Mouse (Mus musculus) right cerebral cortex, postnatal 10 days (tissue): ENCODE measurements around the gene Gm20388.
A peak's percentile ranks its signal among the peaks of the same experiment; 100 is the strongest.

Experiments used
- DNase-seq, 2 experiments: peaks; one replicate each; pipeline ENCODE4 v3.0.0; 2021; ENCODE audit warnings: low spot score in 2 of 2

The Gm20388 gene

GRCm38 (mm10) chr8:120630848-120631247 is 720.2 kb downstream of the Gm20388 start:
- DNase-seq, result no peak

GRCm38 (mm10) chr8:120631441-120632375 is 721.1 kb downstream of the Gm20388 start:
- no peak for DNase-seq

DNA sequence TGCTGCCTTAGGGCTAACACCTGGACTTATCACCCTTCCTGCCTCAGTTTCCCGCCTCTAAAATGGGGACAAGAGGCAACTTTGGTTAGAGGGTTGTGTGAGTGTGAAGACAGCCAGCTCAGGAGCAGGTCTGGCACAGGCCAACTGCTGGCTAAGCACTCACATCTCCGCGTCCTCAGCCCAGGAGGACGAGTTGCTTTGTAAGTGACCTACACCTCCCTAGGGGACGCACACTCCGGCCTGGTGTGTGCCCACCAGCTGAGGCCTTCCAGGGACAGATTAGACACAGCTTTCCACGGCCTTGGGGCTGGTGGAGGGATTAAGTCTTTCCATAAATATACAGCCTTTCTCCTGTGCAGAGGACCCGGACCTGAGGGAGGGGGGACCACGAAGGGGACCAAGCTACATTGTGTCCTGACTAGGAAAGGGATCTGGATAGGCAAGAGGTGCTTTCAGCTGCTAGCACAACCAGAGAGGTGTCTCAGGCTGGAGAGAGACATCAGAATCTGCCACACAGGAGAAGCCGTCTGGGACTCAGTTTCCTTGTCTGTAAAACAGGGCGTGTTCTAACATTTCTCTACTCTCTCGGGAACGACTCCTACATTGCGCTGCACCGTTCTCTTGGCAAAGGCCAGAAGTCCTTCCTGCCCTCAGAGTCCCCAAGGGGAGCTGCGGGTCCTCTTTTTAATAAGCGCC is 722.5 kb downstream of the Gm20388 start:
- DNase-seq, result no peak

- peak; percentile 41 to 49 for DNase-seq
Measured at GRCm38 (mm10) chr8:120633665-120634271, 723.1 kb downstream of the Gm20388 start.

- DNase-seq, result peak; percentile 51 to 57
Measured at GRCm38 (mm10) chr8:120634329-120634839, 723.7 kb downstream of the Gm20388 start.

- no peak for DNase-seq
Measured at GRCm38 (mm10) chr8:120641245-120641644, 730.6 kb downstream of the Gm20388 start.

- no peak for DNase-seq
Measured at GRCm38 (mm10) chr8:120642031-120642662, 731.5 kb downstream of the Gm20388 start.

- DNase-seq, result peak; percentile 90 to 92
Measured at GRCm38 (mm10) chr8:120644663-120645062, 734.0 kb downstream of the Gm20388 start.

GRCm38 (mm10) chr8:120647532-120647931 is 736.9 kb downstream of the Gm20388 start, which contains the start of gene 1190005I06Rik:
TSS of gene 1190005I06Rik (minus strand) at chr8:120647632.
- no peak for DNase-seq

DNA sequence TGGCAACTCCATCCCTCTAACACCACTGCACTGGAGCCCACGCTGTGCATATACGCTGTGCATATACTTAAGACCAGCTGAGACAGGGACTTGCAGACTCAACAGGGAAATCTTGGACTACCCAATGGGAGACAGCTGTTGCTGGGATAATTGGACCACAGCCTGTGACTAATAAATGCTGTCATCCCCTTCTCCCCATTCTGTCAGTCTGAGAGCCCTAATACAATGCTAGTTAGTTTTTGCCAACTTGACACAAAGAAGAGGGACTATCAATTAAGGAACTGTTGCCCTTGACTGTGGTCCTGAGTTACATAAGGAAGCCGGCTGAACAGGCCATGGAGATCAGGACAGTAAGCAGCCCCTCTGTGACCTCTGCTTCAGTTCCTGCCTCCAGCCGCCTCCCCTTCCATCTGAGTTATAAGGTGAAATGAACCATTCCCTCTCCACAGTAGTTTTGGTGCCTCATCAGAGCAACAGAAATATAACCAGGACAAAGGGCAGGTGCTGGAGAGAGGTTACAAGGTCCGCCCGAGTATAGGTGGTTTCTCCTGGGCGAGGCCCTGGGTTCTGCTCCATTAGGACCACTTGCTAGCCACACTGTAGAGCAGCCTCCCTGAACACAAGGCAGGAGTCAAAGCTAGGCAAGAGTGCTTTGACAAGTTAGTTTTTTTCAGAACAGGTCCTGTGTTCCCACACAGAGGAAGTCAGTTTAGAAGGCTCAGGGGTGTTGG is 745.8 kb downstream of the Gm20388 start:
- DNase-seq, result no peak

- no peak for DNase-seq
Measured at GRCm38 (mm10) chr8:120657415-120657814, 746.8 kb downstream of the Gm20388 start.

DNA sequence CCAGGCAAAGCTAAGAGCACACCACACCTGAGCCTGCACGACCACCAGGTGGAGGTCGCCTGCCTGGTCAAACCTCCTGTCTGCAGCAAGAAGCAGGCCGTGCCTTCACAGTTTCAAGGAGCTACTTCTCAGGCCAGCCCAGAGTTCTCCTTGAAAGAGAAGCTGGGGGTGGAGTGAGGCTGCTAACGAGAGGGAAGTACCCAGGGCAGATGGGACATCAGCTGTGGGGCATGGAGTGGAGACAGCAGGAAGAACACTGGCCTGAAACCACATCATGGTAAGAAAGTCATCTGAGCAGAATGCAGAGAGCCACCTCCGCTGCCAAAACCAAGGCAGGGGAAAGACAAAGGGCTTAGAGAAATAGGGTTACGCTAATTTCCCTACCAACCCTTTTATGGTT is 753.9 kb downstream of the Gm20388 start:
- DNase-seq, result no peak

DNA sequence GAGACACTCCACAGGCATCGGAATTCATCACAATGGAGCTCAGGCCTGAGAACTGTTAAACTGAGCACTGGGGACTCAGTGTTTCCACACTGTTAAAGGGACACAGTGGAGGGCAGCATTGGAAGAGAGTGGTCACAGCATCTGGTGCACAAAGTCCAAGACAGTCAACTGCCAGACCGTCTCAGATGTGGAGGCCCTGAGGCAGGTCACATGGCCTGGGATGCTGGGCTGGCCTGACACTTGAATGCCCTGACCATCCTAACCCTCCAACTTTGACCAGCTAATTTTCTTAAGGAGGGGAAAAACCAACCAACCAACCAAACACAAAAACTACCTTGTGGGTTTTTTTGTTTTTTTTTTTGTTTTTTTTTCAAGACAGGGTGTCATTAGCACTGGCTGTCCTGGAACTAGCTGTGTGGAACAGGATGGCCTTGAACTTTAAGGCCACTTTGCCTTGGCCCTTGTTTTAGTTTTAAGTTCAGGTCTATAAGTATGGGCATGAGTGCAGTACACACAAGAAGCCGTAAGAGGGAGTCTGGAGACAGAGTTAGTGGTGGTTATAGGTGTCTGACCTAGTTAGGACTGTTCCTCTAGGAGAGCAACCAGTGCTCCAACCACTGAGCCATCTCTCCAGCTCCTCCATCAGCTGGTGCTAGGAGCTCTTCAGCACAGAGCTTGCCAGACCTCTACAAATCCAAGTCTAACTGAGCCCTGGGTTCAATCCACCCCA is 755.2 kb downstream of the Gm20388 start:
- DNase-seq, result no peak

DNA sequence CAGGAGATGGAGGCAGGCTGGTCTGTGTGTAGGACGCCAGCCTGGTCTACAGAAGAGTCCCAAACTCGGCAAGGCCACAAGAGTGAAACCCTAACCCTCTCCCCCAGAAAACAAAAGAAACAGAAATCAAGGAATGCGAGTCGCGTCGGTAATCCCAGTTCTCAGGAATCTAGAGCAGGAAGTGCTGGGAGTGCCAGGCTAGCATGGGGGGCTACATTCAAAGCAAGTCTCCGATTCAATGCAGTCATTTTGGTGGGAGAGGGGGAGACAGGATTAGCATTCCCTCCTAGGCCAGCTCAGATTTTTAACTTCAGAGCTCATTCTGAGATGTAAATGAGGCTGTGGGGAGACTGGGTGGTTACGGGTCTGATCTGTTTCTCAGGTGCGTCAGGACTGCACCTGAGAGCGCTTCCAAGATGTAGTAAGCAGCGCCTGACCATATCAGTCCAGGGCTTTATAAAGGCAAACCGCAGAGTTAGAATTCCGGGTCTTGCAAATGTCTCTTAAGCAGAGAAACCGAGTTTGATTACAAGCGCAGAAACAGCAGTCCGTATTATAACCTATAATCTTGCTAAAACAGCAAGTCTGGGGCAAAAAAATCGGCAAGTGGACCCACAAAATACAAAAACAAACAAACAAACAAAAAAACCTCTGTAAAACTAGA is 756.3 kb downstream of the Gm20388 start:
- DNase-seq, result no peak

DNA sequence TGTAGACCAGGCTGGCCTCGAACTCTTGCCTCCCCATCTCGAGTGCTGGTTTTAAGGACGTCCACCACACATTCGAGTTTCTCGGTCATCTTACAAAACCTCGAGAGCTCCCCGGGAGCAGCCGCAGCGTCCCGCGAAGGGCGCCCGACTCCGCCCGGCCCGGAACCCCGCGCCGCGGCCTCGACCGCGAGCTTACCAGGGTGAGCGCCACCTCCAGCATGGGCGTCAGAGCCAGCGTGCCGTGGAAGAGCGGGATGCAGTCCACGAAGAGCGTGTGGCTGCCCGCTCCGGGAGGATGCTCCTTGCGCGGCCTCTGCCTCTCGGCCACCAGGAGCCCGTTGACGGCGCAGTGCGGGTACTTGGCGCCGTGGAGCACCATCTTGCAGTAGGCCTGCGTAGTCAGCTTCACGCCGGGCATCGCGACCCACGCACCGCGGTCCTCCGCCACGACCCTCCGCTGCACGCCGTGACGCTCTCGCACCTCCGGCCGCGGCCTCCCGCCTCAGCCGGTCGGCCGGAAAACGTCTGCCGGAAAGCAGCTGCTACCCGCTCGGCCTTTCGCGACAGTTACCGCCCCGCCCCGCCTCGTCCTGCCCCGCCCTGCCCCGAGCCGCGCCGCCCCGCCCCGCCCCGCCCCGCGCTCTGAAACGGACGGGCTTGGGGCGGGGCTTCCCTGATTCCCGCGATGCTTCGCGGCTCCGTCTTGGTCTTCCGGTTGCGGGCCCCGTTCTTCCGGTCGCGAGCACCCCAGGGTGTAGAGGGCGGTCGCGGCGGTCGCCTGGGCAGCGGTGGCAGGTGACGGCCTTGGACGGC is 757.1 kb downstream of the Gm20388 start, which contains the start of the genes Gm27021 and Cox4i1:
Gm27021 (minus strand) TSS at position 519 of the 813 bp plus-strand sequence.
Cox4i1 (plus strand) TSS at position 662 of the 813 bp plus-strand sequence.
- DNase-seq, result peak; percentile 94 to 95

- DNase-seq, result peak in 1 of 2 experiments; percentile 38
Measured at GRCm38 (mm10) chr8:120668374-120668905, 757.8 kb downstream of the Gm20388 start, which contains the start of gene Emc8. TSS of gene Emc8 (minus strand) at chr8:120668573.

GRCm38 (mm10) chr8:120671775-120672174 is 761.1 kb downstream of the Gm20388 start:
- DNase-seq, result no peak

- DNase-seq, result no peak
Measured at GRCm38 (mm10) chr8:120672626-120673229, 762.1 kb downstream of the Gm20388 start.
